Mouse (Mus musculus) thymus, adult 2 months (tissue): ENCODE data around the gene Npnt.

Source experiments
- CTCF ChIP-seq: fragments of 200-500 bp; IDR thresholded peaks from 2 replicates; pipeline ENCODE4 v1.5.1; 2012; ENCODE audit warnings: mild to moderate bottlenecking, control low read depth, low read length, moderate library complexity, borderline replicate concordance; ENCODE audit not compliant: control insufficient read depth, poor library complexity, insufficient read depth; ENCODE audit errors: extremely low read depth
- POLR2A ChIP-seq: fragments of 200-500 bp; IDR thresholded peaks from 2 replicates; pipeline ENCODE4 v1.6.1; 2012; ENCODE audit warnings: mild to moderate bottlenecking, low read length, control low read depth, moderate library complexity; ENCODE audit not compliant: control insufficient read depth, poor library complexity, insufficient read depth; ENCODE audit errors: extremely low read depth

- TF ChIP-seq CTCF = no peak
- TF ChIP-seq POLR2A = no peak
These were observed 47.9 kb downstream of the Npnt start for GRCm38 (mm10) chr3:132902206-132902605.
